Mouse (Mus musculus) E14TG2a.4 (cell line): Measurements from ENCODE around the gene Pik3c2a.

Experiments used
- CTCF ChIP-seq: conservative IDR thresholded peaks from 2 replicates; pipeline ENCODE4 v1.5.1; 2014; ENCODE audit warnings: low read length
- NANOG ChIP-seq: IDR thresholded peaks from 2 replicates; pipeline ENCODE4 v1.6.1; 2014; ENCODE audit warnings: borderline replicate concordance, low read length, mixed read lengths
- POU5F1 ChIP-seq: IDR thresholded peaks from 2 replicates; pipeline ENCODE4 v1.6.1; 2014; ENCODE audit warnings: low read length, borderline replicate concordance

DNA sequence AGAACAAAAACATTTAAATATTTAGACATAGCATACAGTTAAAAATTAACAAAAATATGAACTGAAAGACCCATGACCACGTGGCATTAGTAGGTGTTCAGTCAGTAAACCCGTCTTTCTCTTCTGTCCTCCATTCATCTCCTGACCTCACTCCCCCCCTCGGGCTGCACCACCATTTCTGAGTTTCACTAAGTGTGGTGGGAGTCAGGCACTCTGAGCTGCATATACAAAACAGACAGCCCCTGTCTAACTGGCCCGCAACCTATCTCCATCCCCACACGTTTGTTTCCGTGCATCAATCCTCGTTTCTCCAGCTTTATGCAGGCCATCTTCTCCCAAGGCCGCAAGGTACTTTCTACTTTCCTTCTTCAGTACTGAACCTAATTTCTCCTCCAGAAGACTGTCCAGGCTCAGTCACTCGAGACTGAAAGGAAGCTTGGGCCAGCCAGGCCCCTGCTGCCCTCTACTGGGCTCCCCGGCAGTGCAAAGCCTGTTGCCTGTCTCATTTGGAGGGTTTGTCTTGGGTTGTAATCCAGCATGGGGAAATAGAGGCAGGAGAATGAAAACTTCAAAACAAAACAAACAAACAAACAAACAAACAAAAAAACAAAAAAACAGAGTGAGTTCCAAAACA lies 119.8 kb downstream of the Pik3c2a start:
- TF ChIP-seq CTCF (peak; percentile 60), POU5F1 (no peak), NANOG (no peak)
